8 mouse cellular contexts compared by ENCODE assay signal in genomic region chr14:54640946-54641304, GRCm38 (mm10). TPM values are rescaled to one million over a fixed set of nuclear protein-coding genes. Genes with fewer than 3 reads are reported as not detected.
A peak's percentile ranks its signal among the peaks of the same experiment; 100 is the strongest.
DNase-seq lines count a peak whose midpoint lies in the region; ATAC-seq and TF ChIP-seq lines count a peak whose summit lies in the region.

TSS of gene Gm17606 (plus strand) at chr14:54640952.

- H3K27ac ChIP-seq in heart, embryonic 10.5 days: peak within 1 kb of the TSS; percentile 91
- H3K27ac ChIP-seq in forebrain, embryonic 16.5 days (ENCODE audit: low read length): peak within 1 kb of the TSS; percentile 91
- H3K27ac ChIP-seq in liver, embryonic 15.5 days (replicated peaks): peak within 1 kb of the TSS; percentile 72

- peak within 1 kb of the TSS; percentile 94 for H3K4me2 ChIP-seq in forebrain, embryonic 16.5 days (ENCODE audit: low read length)
- H3K4me2 ChIP-seq in liver, embryonic 15.5 days: peak within 1 kb of the TSS; percentile 99

- intact Hi-C loops in heart, postnatal 10 days (cut with DNase I): loop anchor here (1.0 to 5.0 kb wide), 4 partner anchors 28 to 414 kb away; no protein-coding TSS in a partner anchor

- no peaks in the 10 kb centered on the region for H3K27me3 ChIP-seq in heart, embryonic 10.5 days (ENCODE audit: insufficient read depth, poor library complexity, severe bottlenecking)
- H3K27me3 ChIP-seq in E14TG2a.4 (ENCODE audit: insufficient read depth, low read length): peaks cover 30% of the 10 kb centered on the region
- H3K27me3 ChIP-seq in forebrain, embryonic 16.5 days (replicated peaks; ENCODE audit: control insufficient read depth, insufficient read depth, low read length): no peaks in the 10 kb centered on the region
- peaks cover 22% of the 10 kb centered on the region for H3K27me3 ChIP-seq in liver, embryonic 15.5 days

- 1% methylated on average over 28 of the region's 28 CpGs for WGBS in heart, embryonic 10.5 days
- WGBS in forebrain, embryonic 16.5 days: under 1% methylated on average over 28 of the region's 28 CpGs
- WGBS in liver, embryonic 15.5 days (ENCODE audit: insufficient replicate concordance): 2% methylated on average over 28 of the region's 28 CpGs

- DNase-seq in heart, embryonic 10.5 days (ENCODE audit: low spot score): no peak
- DNase-seq in heart, postnatal 10 days: no peak
- no peak for DNase-seq in adrenal gland, postnatal 4 days (ENCODE audit: low spot score in 2 of 2)
- no peak for DNase-seq in urinary bladder, postnatal 4 days (ENCODE audit: low spot score in 2 of 2)
- DNase-seq in embryo, embryonic 9.5 days (ENCODE audit: extremely low spot score): no peak

- peak within 1 kb of the TSS; percentile 84 for H3K4me3 ChIP-seq in heart, embryonic 10.5 days
- H3K4me3 ChIP-seq in E14TG2a.4 (replicated peaks; ENCODE audit: low read length): peak within 1 kb of the TSS; percentile 86
- H3K4me3 ChIP-seq in forebrain, embryonic 16.5 days (replicated peaks; ENCODE audit: low read length): peak within 1 kb of the TSS; percentile 85
- peak within 1 kb of the TSS; percentile 72 for H3K4me3 ChIP-seq in liver, embryonic 15.5 days (replicated peaks)

- no peak; the same call in 1 of the 2 replicates for ATAC-seq in forebrain, embryonic 16.5 days
- ATAC-seq in liver, embryonic 15.5 days (ENCODE audit: insufficient read depth): no peak

- H3K9ac ChIP-seq in forebrain, embryonic 16.5 days (replicated peaks; ENCODE audit: low read depth, low read length): peak within 1 kb of the TSS; percentile 97
- peak within 1 kb of the TSS; percentile 69 for H3K9ac ChIP-seq in liver, embryonic 15.5 days

- TF ChIP-seq CTCF in E14TG2a.4 (conservative IDR thresholded peaks at IDR 0.05; ENCODE audit: low read length): no peak

- H3K9me3 ChIP-seq in heart, embryonic 10.5 days: no peaks in the 10 kb centered on the region
- H3K9me3 ChIP-seq in E14TG2a.4 (ENCODE audit: low read length): no peaks in the 10 kb centered on the region
- no peaks in the 10 kb centered on the region for H3K9me3 ChIP-seq in forebrain, embryonic 16.5 days (ENCODE audit: control insufficient read depth, low read length)
- no peaks in the 10 kb centered on the region for H3K9me3 ChIP-seq in liver, embryonic 15.5 days (replicated peaks)

- H3K4me1 ChIP-seq in heart, embryonic 10.5 days: peaks cover 36% of the 10 kb centered on the region
- peaks cover 58% of the 10 kb centered on the region for H3K4me1 ChIP-seq in E14TG2a.4 (replicated peaks; ENCODE audit: low read depth, low read length)
- peaks cover 26% of the 10 kb centered on the region for H3K4me1 ChIP-seq in forebrain, embryonic 16.5 days (replicated peaks; ENCODE audit: control insufficient read depth, insufficient read depth, low read length)
- peaks cover 15% of the 10 kb centered on the region for H3K4me1 ChIP-seq in liver, embryonic 15.5 days (replicated peaks)

- peaks cover 68% of the 10 kb centered on the region for H3K36me3 ChIP-seq in heart, embryonic 10.5 days
- H3K36me3 ChIP-seq in E14TG2a.4 (ENCODE audit: insufficient read depth, low read length): peaks cover 49% of the 10 kb centered on the region
- H3K36me3 ChIP-seq in forebrain, embryonic 16.5 days (ENCODE audit: control insufficient read depth, insufficient read depth): peaks cover 38% of the 10 kb centered on the region
- peaks cover 41% of the 10 kb centered on the region for H3K36me3 ChIP-seq in liver, embryonic 15.5 days (replicated peaks)

RNA-seq across cellular contexts. Expression of gene Gm17606, which starts in this region (rescaled TPM):
- polyA plus RNA-seq in heart, embryonic 10.5 days (2016; fragmentation: Nextera tagmentation; extraction: Ambion mirVana): not detected in 2 replicates
- not detected for total RNA-seq in heart, postnatal 10 days (2021)
- polyA plus RNA-seq in forebrain, embryonic 16.5 days (2015; fragmentation: Nextera tagmentation; extraction: Ambion mirVana): 1.4 TPM in 1 of 2 replicates, not detected in the other
- not detected in 2 replicates for polyA plus RNA-seq in liver, embryonic 15.5 days (2015; fragmentation: Nextera tagmentation; extraction: Ambion mirVana)
- total RNA-seq in adrenal gland, postnatal 4 days (2021): not detected
